Mouse (Mus musculus) kidney, embryonic 14.5 days (tissue): Measurements from ENCODE around the gene Klhl31. TPM values are rescaled to one million over a fixed set of nuclear protein-coding genes. Genes with fewer than 3 reads are reported as not detected.

Experiments
- ATAC-seq: fragments of 200-750 bp; cut with Nextera tagmentation; 2 replicates; pipeline ENCODE4 v1.8.0; 2017; ENCODE audit warnings: moderate number of reproducible peaks, mild to moderate bottlenecking, moderate TSS enrichment, moderate library complexity; ENCODE audit not compliant: low FRiP score, low TSS enrichment
- H3K27ac ChIP-seq: fragments of 300-500 bp; sonication (generic); 2 replicates; pipeline ENCODE4 v1.5.1; 2014; ENCODE audit warnings: low read depth, mild to moderate bottlenecking, low read length, moderate library complexity, mixed read lengths
- H3K27me3 ChIP-seq: fragments of 300-500 bp; sonication (generic); 2 replicates; pipeline ENCODE4 v1.6.1; 2014; ENCODE audit warnings: mild to moderate bottlenecking, low read length; ENCODE audit not compliant: control insufficient read depth, insufficient read depth
- H3K36me3 ChIP-seq: fragments of 300-500 bp; sonication (generic); 2 replicates; pipeline ENCODE4 v1.6.1; 2014; ENCODE audit warnings: low read length, mixed read lengths; ENCODE audit not compliant: control insufficient read depth, insufficient read depth
- H3K4me1 ChIP-seq: fragments of 300-500 bp; sonication (generic); 2 replicates; pipeline ENCODE4 v1.6.1; 2014; ENCODE audit warnings: low read length, mixed read lengths; ENCODE audit not compliant: control insufficient read depth, insufficient read depth
- H3K4me2 ChIP-seq: fragments of 300-500 bp; sonication (generic); replicated peaks from 2 replicates; pipeline ENCODE4 v1.6.1; 2014; ENCODE audit warnings: low read depth, mild to moderate bottlenecking, low read length
- H3K4me3 ChIP-seq: fragments of 300-500 bp; sonication (generic); 2 replicates; pipeline ENCODE4 v1.5.1; 2014; ENCODE audit warnings: mild to moderate bottlenecking, low read length
- H3K9ac ChIP-seq: fragments of 300-500 bp; sonication (generic); 2 replicates; pipeline ENCODE4 v1.6.1; 2014; ENCODE audit warnings: low read depth, mild to moderate bottlenecking, low read length, moderate library complexity
- H3K9me3 ChIP-seq: fragments of 300-500 bp; sonication (generic); 2 replicates; pipeline ENCODE4 v1.6.1; 2016; ENCODE audit warnings: low read length; ENCODE audit not compliant: control insufficient read depth
- WGBS: fragments of 180-500 bp; shearing (Covaris S2); extraction: QIAGEN DNeasy Blood & Tissue Kit; methylation state at CpG from one replicate; pipeline ENCODE4 v1.1.7; 2014; 5-methylcytosine and 5-hydroxymethylcytosine counted together
- polyA plus RNA-seq: library from polyadenylated mRNA; unstranded; fragments of >200 nt; fragmentation: Nextera tagmentation; extraction: Ambion mirVana; gene quantifications from 2 replicates; pipeline ENCODE4 v1.2.1, GENCODE M21; 2014

The Klhl31 gene
- polyA plus RNA-seq, 1 experiment from 2014 or later = 0.24 TPM

DNA sequence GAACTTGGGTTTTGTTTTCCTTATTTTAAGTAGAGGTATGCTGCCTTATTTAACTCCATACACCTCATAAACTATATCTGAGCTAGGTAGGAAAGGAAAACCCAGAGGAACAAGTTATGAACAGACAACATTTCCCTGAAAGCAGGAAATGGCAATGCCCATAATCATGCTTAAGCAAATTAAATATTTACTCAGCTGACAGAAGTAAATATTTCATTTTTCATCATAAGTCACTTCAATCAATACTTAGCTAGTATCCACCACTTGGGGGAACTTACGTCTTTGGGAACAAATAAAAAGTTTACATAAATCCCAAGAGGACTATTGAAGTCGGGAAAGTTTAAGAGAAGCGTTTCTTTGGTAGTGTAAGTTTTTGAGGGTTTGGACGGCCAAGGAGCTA lies 67.2 kb downstream of the Klhl31 start:
- Histone ChIP-seq H3K4me1 (no peaks in the 10 kb centered on the region), H3K27me3 (no peaks in the 10 kb centered on the region), H3K4me3 (no peak overlapping the region), H3K27ac (no peak overlapping the region), H3K9me3 (no peaks in the 10 kb centered on the region), H3K36me3 (no peaks in the 10 kb centered on the region), H3K9ac (no peak overlapping the region), H3K4me2 (no peak overlapping the region)
- no peak for ATAC-seq
- WGBS = 83% methylated on average over 4 of the region's 4 CpGs

DNA sequence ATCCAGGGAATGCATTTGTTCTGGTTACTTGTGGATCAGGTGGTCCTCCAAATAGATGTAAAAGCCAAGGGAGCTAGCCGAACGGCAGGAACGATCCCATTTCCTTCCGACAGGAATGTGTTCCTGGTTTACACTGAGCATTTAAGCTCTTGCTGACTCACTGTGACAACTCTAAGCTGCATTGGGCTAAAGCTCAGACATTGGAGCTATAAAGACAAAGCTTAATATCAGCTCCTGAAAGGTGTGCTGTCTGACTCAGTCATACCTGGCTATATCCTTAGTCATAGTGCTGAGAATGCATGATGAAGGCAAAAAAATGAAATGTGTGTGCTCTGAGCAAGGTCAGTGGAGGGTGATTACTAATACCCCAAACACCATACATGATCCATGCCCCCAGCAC lies 67.8 kb downstream of the Klhl31 start:
- Histone ChIP-seq H3K4me2 (no peak overlapping the region), H3K27me3 (no peaks in the 10 kb centered on the region), H3K4me3 (no peak overlapping the region), H3K4me1 (no peaks in the 10 kb centered on the region), H3K27ac (no peak overlapping the region), H3K9ac (no peak overlapping the region), H3K9me3 (no peaks in the 10 kb centered on the region), H3K36me3 (no peaks in the 10 kb centered on the region)
- no peak for ATAC-seq
- WGBS = 71% methylated on average over 4 of the region's 4 CpGs

DNA sequence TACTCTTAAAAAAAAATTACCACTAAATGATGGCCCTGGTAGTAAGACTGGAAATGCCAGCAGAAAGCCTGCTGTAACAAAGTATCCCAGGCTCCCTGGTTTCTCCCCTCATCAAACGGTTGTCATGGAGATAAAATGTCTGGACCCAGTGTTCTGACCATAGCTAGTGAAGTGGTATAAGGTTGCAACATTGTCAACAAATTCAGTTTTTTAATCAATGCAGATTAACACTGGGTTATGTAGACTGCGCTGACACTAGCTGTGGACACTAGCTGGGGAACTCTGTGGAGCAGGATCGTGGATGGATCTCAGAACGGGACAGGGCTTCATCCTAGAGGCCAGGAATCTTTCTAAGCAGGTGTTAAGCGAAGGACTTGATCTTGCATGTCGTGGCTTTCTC lies 70.2 kb downstream of the Klhl31 start:
- no peaks in the 10 kb centered on the region for H3K4me1 ChIP-seq
- no peak overlapping the region for H3K4me2 ChIP-seq
- no peak for ATAC-seq
- no peak overlapping the region for H3K4me3 ChIP-seq
- 82% methylated on average over 6 of the region's 6 CpGs for WGBS
- H3K27me3 ChIP-seq = no peaks in the 10 kb centered on the region
- H3K9me3 ChIP-seq = no peaks in the 10 kb centered on the region
- H3K9ac ChIP-seq = no peak overlapping the region
- no peaks in the 10 kb centered on the region for H3K36me3 ChIP-seq
- H3K27ac ChIP-seq = no peak overlapping the region

DNA sequence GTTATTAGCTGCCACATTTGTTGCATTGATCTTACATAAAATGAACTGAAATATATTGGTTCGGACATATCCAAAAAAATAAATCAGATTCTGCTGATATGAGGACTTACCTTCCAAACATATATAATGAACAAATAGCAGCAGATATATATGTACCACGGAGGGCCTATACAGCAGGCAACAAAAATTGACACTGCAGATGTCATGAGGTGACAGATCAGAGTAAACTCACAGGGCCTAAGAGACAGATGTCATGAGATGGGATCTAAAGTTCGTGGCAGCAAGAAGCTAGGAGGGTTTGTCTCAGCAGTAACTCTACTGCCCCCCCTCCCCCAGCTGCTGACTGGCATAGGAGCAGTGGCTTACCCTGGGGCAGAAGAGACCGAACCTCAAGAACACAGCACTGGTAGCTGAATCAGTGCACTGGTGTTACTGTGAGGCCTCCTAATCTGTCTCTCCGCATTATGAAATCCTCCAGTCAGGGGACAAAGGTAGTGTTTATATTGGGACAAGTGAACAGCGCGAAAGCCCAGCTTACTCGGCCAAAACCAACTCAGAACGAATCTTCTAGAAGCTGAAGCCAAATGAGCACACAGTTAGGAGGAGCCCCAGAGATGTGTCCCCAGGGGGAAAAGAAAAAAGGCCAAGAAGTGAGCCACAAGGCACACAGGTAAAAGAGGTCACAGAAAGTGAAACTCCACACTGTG lies 71.3 kb downstream of the Klhl31 start:
- H3K9ac ChIP-seq = no peak overlapping the region
- ATAC-seq = no peak
- no peaks in the 10 kb centered on the region for H3K9me3 ChIP-seq
- no peaks in the 10 kb centered on the region for H3K4me1 ChIP-seq
- no peak overlapping the region for H3K4me2 ChIP-seq
- no peaks in the 10 kb centered on the region for H3K36me3 ChIP-seq
- 87% methylated on average over 9 of the region's 9 CpGs for WGBS
- H3K27ac ChIP-seq = no peak overlapping the region
- H3K4me3 ChIP-seq = no peak overlapping the region
- H3K27me3 ChIP-seq = no peaks in the 10 kb centered on the region

DNA sequence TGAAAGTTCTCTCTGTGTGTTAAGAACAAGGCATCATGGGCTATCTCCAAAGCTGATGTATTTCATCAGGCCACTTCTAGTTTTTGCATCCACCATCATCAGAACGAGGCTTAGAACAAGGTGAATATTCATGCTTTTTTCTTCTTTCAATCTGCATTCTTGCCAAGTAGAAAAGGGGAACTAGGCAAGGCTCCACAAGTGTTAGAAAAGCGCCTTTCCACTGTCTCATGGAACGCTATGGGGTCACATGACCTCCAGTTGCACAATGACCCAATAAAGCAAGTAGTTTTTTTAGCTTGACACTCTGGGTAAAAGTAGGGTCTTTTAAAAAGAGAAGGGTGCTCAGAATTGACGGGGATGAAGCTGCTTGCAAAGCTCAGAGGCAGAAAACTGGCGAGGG lies 72.7 kb downstream of the Klhl31 start:
- H3K4me3 ChIP-seq = no peak overlapping the region
- 75% methylated on average over 5 of the region's 5 CpGs for WGBS

More for the DNA sequence above, 72.7 kb downstream of the Klhl31 start:
- Histone ChIP-seq H3K9ac (no peak overlapping the region), H3K27me3 (no peaks in the 10 kb centered on the region), H3K36me3 (no peaks in the 10 kb centered on the region), H3K4me1 (no peaks in the 10 kb centered on the region), H3K4me2 (no peak overlapping the region), H3K9me3 (no peaks in the 10 kb centered on the region), H3K27ac (no peak overlapping the region)
- no peak for ATAC-seq

Other genes starting within 250 kb of the Klhl31 start
- 13.5 and 18.6 TPM in 2 replicates for gene Lrrc1, start 91.6 kb upstream of the Klhl31 start, polyA plus RNA-seq
- 21.1 and 30.0 TPM in 2 replicates for gene Gclc, start 118.0 kb downstream of the Klhl31 start, polyA plus RNA-seq